Mouse (Mus musculus): ENCODE data around the gene Pip5k1b.

- no peak for TF ChIP-seq ZC3H11A (IDR thresholded peaks at IDR 0.05; ENCODE audit: borderline replicate concordance, low read depth, low read length)
- no peak for TF ChIP-seq HCFC1 (IDR thresholded peaks at IDR 0.05; ENCODE audit: borderline replicate concordance, insufficient read depth, low read length)
- no peak for TF ChIP-seq ZNF384 (IDR thresholded peaks at IDR 0.05; ENCODE audit: low read depth, low read length)
Observed at GRCm38 (mm10) chr19:24362626-24363321, 192.9 kb downstream of the Pip5k1b start.
